Mouse (Mus musculus): ENCODE data around the gene Rint1.

Gene Rint1

GRCm38 (mm10) chr5:23865941-23866340 is 78.4 kb downstream of the Rint1 start:
- no peak for DNase-seq
